Mouse (Mus musculus) midbrain, embryonic 16.5 days (tissue): Measurements from ENCODE around the gene Celf2. TPM values are rescaled to one million over a fixed set of nuclear protein-coding genes. Genes with fewer than 3 reads are reported as not detected.

Experiments used
- ATAC-seq: fragments of 200-750 bp; cut with Nextera tagmentation; 2 replicates; pipeline ENCODE4 v1.8.0; 2017; ENCODE audit warnings: moderate TSS enrichment
- H3K27ac ChIP-seq: fragments of 300-500 bp; sonication (generic); 2 replicates; pipeline ENCODE4 v1.5.1; 2014; ENCODE audit warnings: mild to moderate bottlenecking, low read length, mixed read lengths
- H3K27me3 ChIP-seq: fragments of 300-500 bp; sonication (generic); 2 replicates; pipeline ENCODE4 v1.6.1; 2014; ENCODE audit warnings: low read depth, low read length, mixed read lengths; ENCODE audit not compliant: control insufficient read depth, insufficient read depth
- H3K36me3 ChIP-seq: fragments of 300-500 bp; sonication (generic); 2 replicates; pipeline ENCODE4 v1.6.1; 2014; ENCODE audit warnings: mild to moderate bottlenecking, low read length, moderate library complexity, mixed read lengths; ENCODE audit not compliant: control insufficient read depth, insufficient read depth
- H3K4me1 ChIP-seq: fragments of 300-500 bp; sonication (generic); 2 replicates; pipeline ENCODE4 v1.6.1; 2014; ENCODE audit warnings: mild to moderate bottlenecking, low read length, mixed read lengths; ENCODE audit not compliant: control insufficient read depth, insufficient read depth
- H3K4me2 ChIP-seq: fragments of 300-500 bp; sonication (generic); 2 replicates; pipeline ENCODE4 v1.6.1; 2014; ENCODE audit warnings: mild to moderate bottlenecking, low read length, mixed read lengths
- H3K4me3 ChIP-seq: fragments of 300-500 bp; sonication (generic); 2 replicates; pipeline ENCODE4 v1.5.1; 2014; ENCODE audit warnings: low read depth, mild to moderate bottlenecking, low read length, moderate library complexity, mixed read lengths
- H3K9ac ChIP-seq: fragments of 300-500 bp; sonication (generic); 2 replicates; pipeline ENCODE4 v1.6.1; 2014; ENCODE audit warnings: low read depth, low read length, mixed read lengths
- H3K9me3 ChIP-seq: fragments of 300-500 bp; sonication (generic); replicated peaks from 2 replicates; pipeline ENCODE4 v1.6.1; 2014; ENCODE audit warnings: mild to moderate bottlenecking, low read length, mixed read lengths; ENCODE audit not compliant: control insufficient read depth, poor library complexity, severe bottlenecking
- WGBS: fragments of 180-500 bp; shearing (Covaris S2); extraction: QIAGEN DNeasy Blood & Tissue Kit; methylation state at CpG from one replicate; pipeline ENCODE4 v1.1.7; 2014; 5-methylcytosine and 5-hydroxymethylcytosine counted together
- polyA plus RNA-seq: library from polyadenylated mRNA; unstranded; fragments of >200 nt; fragmentation: Nextera tagmentation; extraction: Ambion mirVana; gene quantifications from 2 replicates; pipeline ENCODE4 v1.2.1, GENCODE M21; 2015

The Celf2 gene
- polyA plus RNA-seq, 1 experiment from 2014 or later: 160 TPM

- H3K9me3 ChIP-seq: no peaks in the 10 kb centered on the region
- no peak overlapping the region for H3K27ac ChIP-seq
- ATAC-seq: 0 out of 2 replicates have a peak, but pooled peaks have one; percentile 27
- no peak overlapping the region for H3K4me3 ChIP-seq
- H3K9ac ChIP-seq: no peak overlapping the region
- WGBS: 94% methylated on average over 1 of the region's 1 CpGs
- H3K4me1 ChIP-seq: peaks cover 15% of the 10 kb centered on the region
- no peaks in the 10 kb centered on the region for H3K36me3 ChIP-seq
- no peak overlapping the region for H3K4me2 ChIP-seq
- no peaks in the 10 kb centered on the region for H3K27me3 ChIP-seq
These were observed 686.3 kb downstream of the Celf2 start for GRCm38 (mm10) chr2:6823021-6823420.

- Histone ChIP-seq H3K36me3 (no peaks in the 10 kb centered on the region), H3K4me1 (peaks cover 5% of the 10 kb centered on the region), H3K9me3 (no peaks in the 10 kb centered on the region), H3K27ac (no peak overlapping the region), H3K27me3 (no peaks in the 10 kb centered on the region), H3K4me2 (no peak overlapping the region), H3K4me3 (no peak overlapping the region), H3K9ac (no peak overlapping the region)
- 62% methylated on average over 2 of the region's 2 CpGs for WGBS
- ATAC-seq: no peak
These were observed 687.8 kb downstream of the Celf2 start for GRCm38 (mm10) chr2:6821593-6821992.

DNA sequence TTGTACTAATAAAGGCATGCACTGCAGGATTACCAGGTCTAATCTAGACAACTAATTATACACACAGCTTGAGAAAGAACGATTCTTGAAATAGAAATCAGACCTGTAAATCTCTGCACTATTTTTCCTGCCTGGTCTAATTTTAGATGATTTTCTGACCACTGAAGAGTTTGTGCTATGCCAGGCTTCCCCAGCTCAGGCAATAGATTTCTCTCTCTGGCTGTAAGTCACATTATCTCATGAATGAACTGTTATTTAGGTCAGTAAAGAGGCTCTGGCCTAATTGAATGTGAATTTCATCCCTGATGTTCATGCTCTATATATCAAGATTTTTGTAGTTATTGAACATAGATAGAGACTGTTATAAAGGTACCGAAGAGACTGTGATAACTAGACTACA lies 694.1 kb downstream of the Celf2 start:
- Histone ChIP-seq H3K9me3 (no peaks in the 10 kb centered on the region), H3K4me1 (no peaks in the 10 kb centered on the region), H3K36me3 (no peaks in the 10 kb centered on the region), H3K9ac (no peak overlapping the region), H3K4me3 (no peak overlapping the region), H3K4me2 (no peak overlapping the region), H3K27me3 (no peaks in the 10 kb centered on the region), H3K27ac (no peak overlapping the region)
- no peak for ATAC-seq
- 73% methylated on average over 2 of the region's 2 CpGs for WGBS

DNA sequence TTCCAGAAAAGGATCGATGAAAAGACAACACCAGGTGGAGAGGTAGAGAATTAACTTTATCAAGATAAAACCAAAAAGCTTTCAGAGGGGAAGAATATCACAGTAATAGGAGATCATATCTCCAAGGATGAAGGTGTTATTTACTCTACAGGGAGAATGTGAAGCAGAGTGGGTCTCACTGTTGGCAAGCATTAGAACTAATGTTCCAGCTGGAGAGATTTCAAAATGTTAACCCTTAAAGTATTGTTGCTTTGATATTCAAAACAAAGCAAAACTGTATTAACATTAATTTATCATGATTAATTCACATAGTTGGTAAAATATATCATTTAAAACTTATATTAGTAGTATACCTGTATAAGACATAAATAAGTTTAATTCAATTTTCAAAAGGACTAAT lies 700.6 kb downstream of the Celf2 start:
- Histone ChIP-seq H3K27me3 (no peaks in the 10 kb centered on the region), H3K9me3 (no peaks in the 10 kb centered on the region), H3K4me3 (no peak overlapping the region), H3K9ac (no peak overlapping the region), H3K27ac (no peak overlapping the region), H3K4me1 (no peaks in the 10 kb centered on the region), H3K4me2 (no peak overlapping the region), H3K36me3 (no peaks in the 10 kb centered on the region)
- ATAC-seq: no peak
- WGBS: 87% methylated on average over 1 of the region's 1 CpGs

GRCm38 (mm10) chr2:6796754-6797153 lies 712.6 kb downstream of the Celf2 start:
- no peak for ATAC-seq
- Histone ChIP-seq H3K36me3 (no peaks in the 10 kb centered on the region), H3K9ac (no peak overlapping the region), H3K9me3 (no peaks in the 10 kb centered on the region), H3K27me3 (no peaks in the 10 kb centered on the region), H3K4me3 (no peak overlapping the region), H3K4me2 (no peak overlapping the region), H3K27ac (no peak overlapping the region), H3K4me1 (peaks cover 12% of the 10 kb centered on the region)
- 61% methylated on average over 5 of the region's 5 CpGs for WGBS

GRCm38 (mm10) chr2:6795995-6796588 lies 713.3 kb downstream of the Celf2 start:
- Histone ChIP-seq H3K4me1 (peaks cover 12% of the 10 kb centered on the region), H3K27me3 (no peaks in the 10 kb centered on the region), H3K36me3 (no peaks in the 10 kb centered on the region), H3K4me3 (no peak overlapping the region), H3K9ac (no peak overlapping the region), H3K27ac (no peak overlapping the region), H3K4me2 (no peak overlapping the region), H3K9me3 (no peaks in the 10 kb centered on the region)
- 61% methylated on average over 5 of the region's 5 CpGs for WGBS
- ATAC-seq: no peak

GRCm38 (mm10) chr2:6794858-6795257 lies 714.5 kb downstream of the Celf2 start:
- 79% methylated on average over 7 of the region's 7 CpGs for whole genome bisulfite sequencing
- no peak overlapping the region for H3K27ac ChIP-seq

GRCm38 (mm10) chr2:6790876-6791275 lies 718.5 kb downstream of the Celf2 start:
- H3K36me3 ChIP-seq: no peaks in the 10 kb centered on the region
- H3K4me2 ChIP-seq: no peak overlapping the region
- no peaks in the 10 kb centered on the region for H3K9me3 ChIP-seq
- H3K9ac ChIP-seq: no peak overlapping the region
- peak; percentile 52; the same call in 1 of the 2 replicates for ATAC-seq
- H3K27ac ChIP-seq: no peak overlapping the region
- H3K4me3 ChIP-seq: no peak overlapping the region
- no peaks in the 10 kb centered on the region for H3K27me3 ChIP-seq
- H3K4me1 ChIP-seq: peaks cover 12% of the 10 kb centered on the region
- 80% methylated on average over 2 of the region's 2 CpGs for WGBS

More at GRCm38 (mm10) chr2:6794858-6795257, 714.5 kb downstream of the Celf2 start:
- Histone ChIP-seq H3K4me3 (no peak overlapping the region), H3K9me3 (no peaks in the 10 kb centered on the region), H3K4me2 (no peak overlapping the region), H3K36me3 (no peaks in the 10 kb centered on the region), H3K9ac (no peak overlapping the region), H3K27me3 (no peaks in the 10 kb centered on the region), H3K4me1 (peaks cover 12% of the 10 kb centered on the region)
- no peak for ATAC-seq

GRCm38 (mm10) chr2:6786494-6787144 lies 722.7 kb downstream of the Celf2 start:
- WGBS: 81% methylated on average over 3 of the region's 3 CpGs

More at GRCm38 (mm10) chr2:6786494-6787144, 722.7 kb downstream of the Celf2 start:
- no peak for ATAC-seq
- no peak overlapping the region for H3K27ac ChIP-seq
- no peaks in the 10 kb centered on the region for H3K27me3 ChIP-seq
- no peak overlapping the region for H3K4me3 ChIP-seq
- no peak overlapping the region for H3K9ac ChIP-seq
- 0 out of 2 replicates have a peak, but pooled peaks cover 4% of the 10 kb centered on the region for H3K4me1 ChIP-seq
- no peaks in the 10 kb centered on the region for H3K9me3 ChIP-seq
- no peaks in the 10 kb centered on the region for H3K36me3 ChIP-seq
- H3K4me2 ChIP-seq: no peak overlapping the region
